Mouse (Mus musculus): ENCODE measurements around the gene Nrxn2.
A peak's percentile ranks its signal among the peaks of the same experiment; 100 is the strongest.

The Nrxn2 gene

DNA sequence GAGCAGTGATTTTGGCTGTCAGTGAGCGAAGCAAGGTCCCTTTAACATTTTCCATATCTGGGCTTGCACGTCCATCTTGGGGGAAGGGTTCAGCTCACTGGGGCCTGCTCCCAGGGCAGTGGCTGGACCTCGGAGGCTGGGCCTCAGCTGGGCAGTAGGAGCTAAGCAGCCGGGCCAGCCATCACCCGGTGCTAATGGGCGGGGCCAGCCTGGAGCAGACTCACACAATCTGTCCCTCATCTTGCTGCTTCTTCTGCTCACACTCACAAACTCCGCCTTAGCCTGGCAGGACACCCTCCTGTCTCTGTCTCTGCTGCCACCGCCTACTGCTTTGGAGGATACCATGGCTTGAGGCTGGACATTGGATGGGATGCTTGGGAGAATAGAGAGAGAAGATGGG, 97.6 kb downstream of the Nrxn2 start:
- no peak for DNase-seq (ENCODE audit: low read depth, low spot score)

DNA sequence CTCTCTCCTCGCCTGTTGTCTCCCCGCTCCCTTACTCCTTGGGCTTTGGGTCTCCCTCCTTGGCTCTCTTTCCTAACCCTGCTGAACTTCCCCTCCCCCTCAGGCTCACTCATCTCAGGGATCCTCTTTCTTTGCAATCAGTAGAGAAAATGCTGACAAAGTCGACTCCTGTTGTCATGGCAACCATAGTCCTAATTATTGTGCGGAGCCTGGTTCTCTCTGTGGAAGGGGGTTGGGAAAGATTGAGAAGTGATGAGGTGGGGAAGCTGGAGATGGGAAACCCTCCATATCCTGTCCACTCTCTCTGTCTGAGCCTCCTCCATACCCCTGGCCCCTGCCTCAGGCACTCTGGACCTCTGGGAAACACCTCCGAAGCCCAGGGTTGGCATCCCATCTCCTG, 100.1 kb downstream of the Nrxn2 start:
- DNase-seq (ENCODE audit: low read depth, low spot score) = no peak

DNA sequence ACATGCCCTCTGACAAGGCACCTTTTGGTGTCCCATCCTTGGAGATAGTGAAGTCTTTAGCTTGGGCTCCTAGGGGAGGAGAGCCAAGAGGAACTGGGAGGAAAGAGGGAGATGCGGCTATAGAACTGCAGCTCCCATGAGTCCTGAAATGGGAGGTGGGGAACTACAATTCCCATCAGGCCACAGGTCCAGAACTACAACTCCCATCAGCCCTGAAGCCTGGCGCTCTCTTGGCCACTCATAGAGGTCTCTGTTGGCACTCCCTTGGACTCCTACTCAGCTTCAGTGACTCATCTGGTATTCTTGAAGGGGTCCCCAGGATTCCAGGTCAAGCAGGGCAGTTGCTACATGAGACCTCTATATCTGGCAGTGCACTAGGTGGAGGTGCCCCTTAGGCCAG, 101.0 kb downstream of the Nrxn2 start:
- no peak for DNase-seq (ENCODE audit: low read depth, low spot score)

DNA sequence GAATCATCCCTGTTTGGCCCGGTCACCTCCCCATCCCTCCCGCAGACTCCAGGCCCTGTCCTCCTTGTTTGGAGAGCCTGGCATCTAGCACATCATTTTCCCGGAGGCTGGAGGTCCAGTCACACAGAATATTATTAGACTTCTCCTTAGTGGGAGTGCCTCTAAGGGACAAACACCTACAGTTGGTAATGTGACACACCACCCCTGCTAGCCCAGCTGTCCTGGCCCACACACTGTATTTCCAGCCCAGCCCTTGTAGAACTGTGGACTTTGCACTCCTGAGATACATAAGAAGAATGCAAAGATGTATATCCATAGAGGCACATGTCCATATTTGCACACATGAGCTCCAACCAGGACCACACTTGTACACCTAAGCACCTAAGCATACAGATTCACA, 103.1 kb downstream of the Nrxn2 start:
- DNase-seq (ENCODE audit: low read depth, low spot score) = no peak

DNA sequence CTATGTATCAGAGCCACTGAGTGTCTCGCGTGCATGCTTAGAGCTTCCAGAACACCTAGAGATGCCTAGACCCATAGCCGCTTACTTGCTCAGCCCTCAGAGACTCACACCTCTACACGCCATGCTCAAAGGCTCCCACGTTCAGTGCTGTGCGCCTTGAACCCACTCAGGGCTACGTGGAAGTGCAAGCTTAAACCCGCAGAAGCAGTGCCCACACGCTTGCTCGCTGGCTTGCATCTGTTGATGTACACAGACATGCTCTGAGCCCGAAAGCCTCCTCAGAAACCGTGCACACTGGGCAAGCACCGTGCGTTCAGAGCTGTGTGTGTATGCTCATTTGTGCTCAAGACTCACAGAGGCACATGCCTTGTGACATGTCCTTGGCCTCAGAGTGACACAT, 103.8 kb downstream of the Nrxn2 start:
- no peak for DNase-seq (ENCODE audit: low read depth, low spot score)

DNA sequence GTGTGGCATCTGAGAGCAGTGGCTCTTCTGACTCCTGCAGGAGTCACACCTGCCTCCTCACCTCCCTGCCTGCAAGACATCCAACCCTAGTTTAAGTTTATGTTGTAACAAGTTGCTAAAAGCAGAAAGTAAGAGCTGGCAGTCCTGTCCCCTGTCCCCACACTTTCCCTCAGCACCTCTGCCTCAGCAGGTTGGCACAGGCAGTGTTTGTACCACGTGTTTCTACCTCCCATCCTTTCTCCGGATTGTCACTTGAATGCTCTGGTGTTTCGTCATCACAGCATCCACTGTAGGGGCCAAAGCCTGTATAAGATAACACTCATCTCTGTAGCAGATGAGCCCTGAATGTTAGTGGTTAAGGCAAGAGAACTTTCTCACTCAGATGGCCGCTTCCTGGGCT, 106.5 kb downstream of the Nrxn2 start:
- DNase-seq (ENCODE audit: low read depth, low spot score) = no peak

DNA sequence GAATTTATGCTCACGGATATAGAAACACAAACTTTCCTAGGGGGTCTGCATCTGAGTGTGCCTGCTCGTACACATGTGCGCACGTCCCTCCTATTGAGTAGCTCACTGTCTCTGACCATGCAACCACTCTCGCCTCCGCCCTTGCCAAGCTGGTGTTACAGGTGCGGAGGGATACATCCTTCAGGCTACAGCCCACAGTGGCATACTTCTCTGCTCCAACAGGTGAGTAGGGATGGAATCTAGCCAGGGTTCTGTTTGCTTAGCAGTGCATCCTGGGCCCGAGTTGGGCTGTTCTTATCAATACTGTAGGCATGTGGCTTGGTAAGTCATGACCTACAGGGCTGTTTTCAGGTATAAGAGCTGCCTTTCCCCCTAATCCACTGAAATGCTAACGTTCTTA, 107.5 kb downstream of the Nrxn2 start:
- no peak for DNase-seq (ENCODE audit: low read depth, low spot score)

DNA sequence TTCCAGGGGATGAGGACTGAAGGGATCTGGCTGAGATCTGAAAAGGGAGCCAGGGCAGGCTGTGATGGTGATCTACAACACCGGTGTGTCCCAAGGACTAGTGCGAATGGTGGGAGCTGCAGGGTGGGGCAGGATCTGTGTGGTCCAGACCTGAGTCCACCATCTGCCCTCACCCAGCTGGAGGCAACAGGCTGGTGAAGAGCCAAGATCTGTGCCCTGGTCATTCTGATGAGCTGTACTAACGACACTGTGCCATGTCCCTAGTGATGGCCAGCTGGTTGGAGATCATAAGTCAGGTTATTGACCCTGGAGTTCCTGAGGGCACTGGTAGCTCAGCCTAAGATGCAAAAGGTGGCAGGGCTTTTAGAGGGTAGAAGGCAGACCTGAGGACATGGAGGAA, 108.9 kb downstream of the Nrxn2 start:
- no peak for DNase-seq (ENCODE audit: low read depth, low spot score)

DNA sequence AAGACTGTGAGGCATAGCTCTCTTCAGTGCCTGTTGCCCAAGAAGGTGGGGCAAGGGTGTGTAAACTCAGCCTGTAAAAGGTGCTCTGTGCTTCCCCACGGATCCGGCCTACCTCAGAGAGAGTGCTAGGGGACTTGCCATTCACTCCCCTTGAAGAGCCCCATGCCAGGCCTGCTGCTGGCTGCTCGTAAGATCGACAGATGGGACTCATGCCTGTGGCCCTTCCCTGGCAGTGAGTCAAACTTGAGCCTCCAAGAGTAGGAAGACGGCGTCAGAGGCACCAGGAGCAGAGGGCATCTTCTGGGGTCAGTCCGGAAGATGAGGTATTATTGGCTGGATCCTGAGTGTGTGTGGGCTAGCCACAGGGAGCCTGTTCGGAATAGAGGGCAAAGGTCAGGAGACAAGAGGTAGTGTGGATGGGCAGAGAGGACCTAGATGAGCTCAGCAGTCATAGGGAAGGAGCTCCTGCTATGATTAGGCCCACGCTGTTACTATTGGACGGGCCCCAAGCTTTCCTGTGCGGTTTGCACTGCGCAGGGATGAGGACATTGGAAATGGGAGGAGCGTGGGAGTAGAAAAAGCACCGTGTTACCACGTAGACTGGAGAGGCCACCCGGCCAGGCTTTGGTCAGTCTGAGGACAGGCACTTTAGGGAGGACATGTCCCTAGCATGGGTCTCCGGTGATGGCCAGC, 109.5 kb downstream of the Nrxn2 start:
- no peak for DNase-seq (ENCODE audit: low read depth, low spot score)

DNA sequence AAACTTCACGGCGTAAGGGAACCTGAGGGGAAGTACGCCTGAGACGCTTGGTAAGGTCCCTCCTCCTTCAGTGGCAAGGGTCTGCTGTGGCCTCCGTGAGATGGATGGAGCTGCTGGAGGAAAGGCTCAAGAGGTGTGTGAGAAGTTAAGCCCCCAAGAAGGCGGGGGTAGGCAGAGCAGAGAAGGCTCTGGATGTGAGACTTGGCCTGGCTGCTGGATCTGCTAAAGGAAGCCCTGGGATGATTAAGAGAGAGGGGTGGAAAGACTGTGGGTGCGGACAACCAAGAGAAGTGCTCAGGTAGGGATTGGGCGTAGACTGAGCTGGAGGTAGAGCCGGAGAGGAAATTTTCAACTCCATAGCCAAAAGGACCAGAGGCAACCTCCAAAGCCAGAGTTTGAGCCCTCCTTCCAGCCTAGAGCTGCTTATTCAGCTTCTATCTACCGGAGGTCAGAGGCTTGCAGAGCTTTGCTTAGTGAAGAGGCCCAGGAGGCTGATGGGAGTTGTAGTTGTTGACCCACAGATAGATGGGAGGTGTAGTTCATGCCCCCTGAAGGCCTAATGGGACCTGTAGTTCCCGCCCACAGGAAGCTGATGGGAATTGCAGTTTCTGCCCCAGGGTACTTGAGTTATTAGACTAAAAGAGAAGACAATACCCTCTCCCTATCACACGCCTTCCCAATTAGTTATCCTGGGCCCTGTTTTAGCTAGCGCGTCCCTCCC, 110.9 kb downstream of the Nrxn2 start:
- peak; percentile 48 for DNase-seq (ENCODE audit: low read depth, low spot score)

DNA sequence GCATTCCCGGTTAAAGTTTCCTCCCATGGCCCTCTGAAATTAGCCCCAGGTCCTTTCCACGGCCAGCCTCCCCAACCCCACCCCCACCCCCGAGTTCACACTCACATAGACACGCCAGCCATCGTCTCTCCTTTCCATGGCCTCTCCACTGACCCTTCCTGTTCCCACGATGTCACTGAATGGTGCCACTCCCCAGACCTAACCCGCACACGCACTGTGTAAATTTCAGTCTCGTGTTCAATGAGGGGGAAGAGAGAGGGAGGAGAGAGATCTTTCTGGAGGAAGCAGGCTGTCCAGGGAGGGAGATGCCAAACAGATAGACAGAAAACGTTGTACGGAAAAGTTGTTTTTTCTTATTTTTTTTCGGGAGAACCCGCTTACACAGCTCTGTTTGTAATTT, 111.8 kb downstream of the Nrxn2 start:
- no peak for DNase-seq (ENCODE audit: low read depth, low spot score)

DNA sequence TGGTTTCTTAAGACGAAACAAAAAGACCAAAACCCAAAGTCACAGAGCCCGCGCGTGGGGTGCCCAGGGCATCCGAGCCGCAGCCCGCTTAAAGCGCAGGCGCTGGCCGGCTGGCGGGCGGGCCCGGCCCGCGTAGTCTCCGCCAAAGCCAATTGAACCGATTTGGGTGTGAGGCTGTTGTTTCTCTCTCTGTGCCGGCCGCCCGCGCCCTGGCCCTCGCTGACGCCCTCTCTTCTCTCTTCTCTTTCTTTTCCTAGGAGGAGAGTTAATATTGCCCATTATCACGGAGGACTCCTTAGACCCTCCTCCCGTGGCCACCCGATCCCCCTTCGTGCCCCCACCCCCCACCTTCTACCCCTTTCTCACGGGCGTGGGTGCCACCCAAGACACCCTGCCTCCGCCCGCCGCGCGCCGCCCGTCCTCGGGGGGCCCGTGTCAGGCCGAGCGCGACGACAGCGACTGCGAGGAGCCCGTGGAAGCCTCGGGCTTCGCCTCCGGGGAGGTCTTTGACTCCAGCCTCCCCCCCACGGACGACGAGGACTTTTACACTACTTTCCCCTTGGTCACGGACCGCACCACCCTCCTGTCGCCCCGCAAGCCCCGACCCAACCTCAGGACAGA, 112.6 kb downstream of the Nrxn2 start:
- no peak for DNase-seq (ENCODE audit: low read depth, low spot score)

DNA sequence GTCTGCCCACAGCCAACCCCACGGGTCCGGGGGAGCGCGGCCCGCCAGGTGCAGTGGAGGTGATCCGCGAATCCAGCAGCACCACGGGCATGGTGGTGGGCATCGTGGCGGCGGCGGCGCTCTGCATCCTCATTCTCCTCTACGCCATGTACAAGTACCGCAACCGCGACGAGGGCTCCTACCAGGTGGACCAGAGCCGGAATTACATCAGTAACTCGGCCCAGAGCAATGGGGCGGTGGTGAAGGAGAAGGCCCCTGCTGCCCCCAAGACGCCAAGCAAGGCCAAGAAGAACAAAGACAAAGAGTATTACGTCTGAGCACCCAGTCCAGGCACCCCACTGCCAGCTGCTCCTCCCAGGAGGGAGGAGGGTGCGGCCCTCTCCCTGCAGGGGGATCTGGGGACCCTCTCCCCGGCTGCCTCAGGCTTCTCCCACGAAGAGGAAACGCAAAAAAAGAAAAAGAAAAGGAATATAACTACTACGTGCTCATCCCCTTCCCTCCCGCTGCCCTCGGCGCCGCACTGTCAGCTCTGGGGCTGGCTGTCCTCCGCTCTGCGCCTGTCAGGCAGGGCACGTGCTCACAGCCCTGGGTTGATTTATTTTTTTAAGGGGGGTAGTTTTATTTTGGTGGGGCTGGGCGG, 113.4 kb downstream of the Nrxn2 start:
- DNase-seq (ENCODE audit: low read depth, low spot score) = no peak

DNA sequence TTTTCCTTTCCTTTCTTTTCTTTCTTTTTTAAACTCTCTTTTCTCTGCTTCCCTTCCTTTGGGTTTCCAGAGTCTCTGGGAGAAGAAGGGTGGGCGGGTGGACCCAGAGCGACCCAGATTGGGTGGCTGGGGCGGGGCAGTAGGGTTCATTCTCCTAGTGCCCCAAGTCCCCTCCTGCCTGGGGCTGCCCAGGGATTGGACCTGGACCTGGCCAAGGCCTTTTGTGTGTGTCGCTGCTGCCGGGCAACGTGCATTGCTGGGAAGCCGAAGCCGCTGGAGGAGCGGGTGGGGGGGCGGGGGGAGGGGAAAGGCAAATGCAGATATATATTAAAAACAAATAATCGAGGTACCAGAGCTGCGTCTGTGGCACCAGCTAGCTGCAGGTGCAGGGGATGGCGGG, 114.1 kb downstream of the Nrxn2 start:
- no peak for DNase-seq (ENCODE audit: low read depth, low spot score)

DNA sequence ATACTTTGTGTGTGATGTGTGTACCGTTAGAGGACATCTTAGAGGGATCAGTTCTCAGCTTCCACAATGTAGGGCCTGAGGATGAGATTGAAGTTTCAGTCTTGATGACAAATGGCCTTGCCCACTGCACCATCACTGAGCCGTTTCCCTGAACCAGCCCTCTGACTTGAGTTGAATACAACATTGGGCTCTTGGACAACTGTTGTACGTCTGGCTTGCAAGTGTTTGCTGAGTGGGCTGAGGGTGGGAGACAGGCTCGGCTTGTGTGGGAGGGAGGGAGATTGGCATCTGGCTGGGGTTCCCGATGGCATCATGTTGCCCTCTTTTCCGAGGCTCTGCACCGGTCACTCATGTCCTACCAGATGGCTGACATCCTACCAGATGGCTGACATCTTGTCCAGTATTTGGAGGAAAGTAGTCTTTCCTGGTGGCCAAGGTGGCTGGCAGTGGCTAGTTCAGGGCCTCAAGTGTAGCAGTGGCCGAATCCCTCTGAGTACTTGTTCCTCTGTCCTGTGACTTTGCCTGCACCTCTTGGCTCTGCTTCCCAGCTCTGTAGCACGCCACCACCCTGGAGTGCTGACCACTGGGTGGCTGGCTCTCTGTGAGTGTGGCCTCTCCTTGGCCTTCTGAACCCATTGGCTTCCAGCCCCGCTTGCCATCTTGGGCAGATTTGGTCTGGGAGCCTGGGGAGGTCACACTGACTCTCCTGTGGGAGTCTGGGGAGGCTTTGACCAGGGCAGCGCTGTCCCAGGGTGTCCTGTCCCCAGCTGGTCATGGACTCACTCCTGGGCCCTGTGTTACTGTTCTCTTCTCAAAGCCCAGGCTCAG, 115.0 kb downstream of the Nrxn2 start:
- no peak for DNase-seq (ENCODE audit: low read depth, low spot score)

DNA sequence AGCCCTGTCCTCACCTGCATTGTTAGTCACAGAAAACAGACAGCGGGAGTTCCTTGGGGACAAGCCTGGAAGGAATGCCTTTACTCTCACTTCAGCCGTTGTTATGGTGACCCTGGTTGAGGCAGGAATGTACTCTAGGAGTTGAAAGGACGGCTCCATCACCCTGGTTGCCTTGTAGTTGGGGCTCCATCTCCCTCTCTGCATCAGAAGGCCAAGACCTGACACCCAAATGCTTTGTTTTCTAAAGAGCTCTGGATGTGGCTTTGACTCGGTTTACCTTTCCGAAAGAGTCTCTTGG, 115.5 kb downstream of the Nrxn2 start:
- no peak for DNase-seq (ENCODE audit: low read depth, low spot score)

DNA sequence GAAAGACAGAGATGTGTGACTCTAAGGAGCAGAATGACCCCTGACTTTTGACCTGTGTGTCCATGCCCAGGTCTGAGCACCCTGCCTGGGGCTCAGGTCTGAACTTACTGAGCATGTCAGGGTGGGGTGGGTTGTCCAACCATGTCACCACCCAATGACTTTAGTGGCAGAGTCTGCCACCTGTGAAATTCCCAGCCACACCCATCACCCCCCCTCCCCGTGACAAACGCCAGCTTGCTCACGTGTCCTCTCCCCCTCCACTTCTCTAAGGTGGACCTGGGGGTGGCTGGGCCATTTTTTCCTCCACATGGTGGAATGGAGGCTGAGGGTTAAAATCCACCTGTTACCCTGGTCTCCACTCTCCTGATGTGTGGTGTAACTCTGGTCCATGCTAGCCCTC, 117.7 kb downstream of the Nrxn2 start:
- no peak for DNase-seq (ENCODE audit: low read depth, low spot score)

DNA sequence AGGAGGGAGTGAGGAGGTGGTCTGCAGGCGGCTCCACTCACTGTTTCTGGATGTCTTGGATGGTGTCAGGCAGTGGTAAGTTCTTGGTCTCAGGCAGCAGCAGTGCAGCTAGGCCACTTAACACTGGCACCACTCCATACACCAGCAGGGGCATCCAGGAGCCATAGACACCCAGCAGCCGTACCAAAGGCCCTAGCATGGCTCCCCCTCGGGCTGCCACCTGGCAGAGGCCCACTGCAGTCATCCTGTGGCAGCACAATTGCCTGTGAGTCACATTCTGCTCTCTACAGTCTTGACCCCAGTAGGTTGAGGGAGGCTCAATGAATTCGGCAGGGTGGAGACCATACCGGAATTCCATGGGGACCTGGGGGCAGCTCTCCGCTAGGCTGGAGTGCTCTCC, 118.2 kb downstream of the Nrxn2 start:
- DNase-seq (ENCODE audit: low read depth, low spot score) = no peak

DNA sequence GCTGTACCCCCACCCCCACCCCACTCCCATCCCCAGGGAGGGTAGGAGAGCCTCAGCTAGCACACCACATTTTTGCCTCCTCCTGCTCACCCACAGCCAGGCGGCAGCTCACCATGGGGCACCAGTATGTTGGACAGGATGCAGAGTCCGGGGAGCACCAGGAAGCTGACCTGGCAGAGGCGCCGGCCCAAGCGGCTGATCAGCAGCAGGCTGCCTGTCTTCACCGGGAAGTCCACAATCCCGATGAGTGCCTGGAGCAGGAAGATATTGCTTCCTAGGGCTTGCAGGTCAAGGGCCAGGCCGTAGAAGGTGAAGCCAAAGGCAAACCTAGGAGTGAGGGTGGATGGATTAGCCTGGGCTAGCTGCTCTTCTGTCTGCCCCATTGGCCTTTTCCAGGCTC, 119.0 kb downstream of the Nrxn2 start:
- no peak for DNase-seq (ENCODE audit: low read depth, low spot score)

DNA sequence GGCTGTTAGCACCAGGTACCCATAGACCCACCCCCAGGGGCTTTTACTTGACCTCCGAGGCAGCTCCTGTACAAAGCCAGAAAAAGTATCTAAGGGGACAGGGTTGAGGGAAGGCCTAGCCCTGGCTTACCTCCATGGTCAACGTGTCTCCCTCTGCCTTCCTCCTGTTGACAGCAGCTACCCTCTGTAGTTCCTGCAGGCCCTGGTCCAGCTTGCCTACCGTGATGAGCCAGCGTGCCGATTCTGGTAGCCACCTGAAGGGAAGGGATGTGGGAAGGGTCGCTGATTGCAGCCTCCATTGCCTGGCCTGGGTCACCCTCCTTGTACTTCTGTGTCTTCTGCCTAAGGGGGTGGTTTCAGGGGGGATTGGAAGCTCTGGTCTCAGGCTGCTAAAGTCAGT, 120.0 kb downstream of the Nrxn2 start:
- no peak for DNase-seq (ENCODE audit: low read depth, low spot score)

DNA sequence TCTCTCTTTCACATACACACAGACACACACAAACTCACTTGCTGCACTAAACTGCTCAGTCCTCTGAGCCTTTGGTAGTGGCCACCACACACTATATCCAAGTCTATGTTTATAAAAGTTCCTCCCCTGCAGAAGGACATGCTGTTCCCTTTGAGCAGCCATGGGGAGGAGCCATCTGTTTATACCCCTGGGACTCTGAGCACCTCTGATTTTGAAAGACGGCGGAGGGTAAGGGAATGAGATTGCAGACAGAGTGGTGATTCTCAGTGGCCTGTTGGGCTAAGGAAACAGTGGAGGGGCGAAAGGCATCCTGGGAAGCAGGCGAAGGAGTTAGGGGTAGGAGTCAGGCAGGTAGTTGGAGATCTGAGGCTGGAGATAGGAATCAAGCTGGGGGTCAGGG, 121.1 kb downstream of the Nrxn2 start:
- DNase-seq (ENCODE audit: low read depth, low spot score) = no peak

DNA sequence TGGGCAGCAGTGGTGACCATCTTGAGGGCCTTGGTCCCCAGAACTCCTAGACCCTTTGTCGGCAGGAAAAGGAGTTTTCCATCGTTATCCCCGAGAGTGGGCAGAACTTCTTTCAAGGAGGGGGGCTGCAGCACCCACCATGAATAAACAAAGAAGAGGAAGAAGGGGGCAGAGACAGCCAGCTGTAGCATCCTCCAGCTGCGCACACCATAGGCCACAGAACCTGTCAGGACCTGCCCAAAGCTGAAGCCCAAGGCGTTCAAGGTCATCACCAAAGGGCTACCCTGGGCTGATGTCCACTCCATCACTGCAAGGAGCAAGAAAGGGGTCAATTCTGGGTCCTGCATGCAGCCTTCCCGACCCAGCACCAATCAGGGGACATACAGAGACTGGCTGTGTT, 121.7 kb downstream of the Nrxn2 start:
- DNase-seq (ENCODE audit: low read depth, low spot score) = no peak

All from retina, postnatal 7 days (tissue).